Mouse (Mus musculus) lung, embryonic 14.5 days (tissue): Measurements from ENCODE around the gene Tmem45a2. TPM values are rescaled to one million over a fixed set of nuclear protein-coding genes. Genes with fewer than 3 reads are reported as not detected.

Experiments used
- ATAC-seq: fragments of 200-750 bp; cut with Nextera tagmentation; 2 replicates; pipeline ENCODE4 v1.8.0; 2017; ENCODE audit warnings: mild to moderate bottlenecking, moderate TSS enrichment, moderate library complexity; ENCODE audit not compliant: insufficient read depth
- DNase-seq: peaks from one replicate; pipeline ENCODE4 v3.0.0-alpha.2; 2015
- H3K27ac ChIP-seq: fragments of 300-500 bp; sonication (generic); 2 replicates; pipeline ENCODE4 v1.5.1; 2014; ENCODE audit warnings: low read depth, mild to moderate bottlenecking, moderate library complexity
- H3K27me3 ChIP-seq: fragments of 300-500 bp; sonication (generic); 2 replicates; pipeline ENCODE4 v1.6.1; 2014; ENCODE audit warnings: low read length, control low read depth; ENCODE audit not compliant: insufficient read depth
- H3K36me3 ChIP-seq: fragments of 300-500 bp; sonication (generic); 2 replicates; pipeline ENCODE4 v1.6.1; 2014; ENCODE audit warnings: control low read depth; ENCODE audit not compliant: insufficient read depth
- H3K4me1 ChIP-seq: fragments of 300-500 bp; sonication (generic); 2 replicates; pipeline ENCODE4 v1.6.1; 2014; ENCODE audit warnings: antibody characterized with exemption, control low read depth; ENCODE audit not compliant: insufficient read depth
- H3K4me2 ChIP-seq: fragments of 300-500 bp; sonication (generic); 2 replicates; pipeline ENCODE4 v1.6.1; 2014; ENCODE audit warnings: mild to moderate bottlenecking
- H3K4me3 ChIP-seq: fragments of 300-500 bp; sonication (generic); 2 replicates; pipeline ENCODE4 v1.5.1; 2014; ENCODE audit warnings: low read depth, low read length
- H3K9ac ChIP-seq: fragments of 300-500 bp; sonication (generic); 2 replicates; pipeline ENCODE4 v1.6.1; 2014
- H3K9me3 ChIP-seq: fragments of 300-500 bp; sonication (generic); 2 replicates; pipeline ENCODE4 v1.6.1; 2016; ENCODE audit warnings: low read depth, low read length, control low read depth
- CTCF ChIP-seq: IDR thresholded peaks from 2 replicates; pipeline ENCODE4 v1.5.1; 2016; ENCODE audit warnings: antibody characterized with exemption, low read depth
- WGBS: fragments of 180-500 bp; shearing (Covaris S2); extraction: QIAGEN DNeasy Blood & Tissue Kit; methylation state at CpG from one replicate; pipeline ENCODE4 v1.1.7; 2014; 5-methylcytosine and 5-hydroxymethylcytosine counted together
- polyA plus RNA-seq: library from polyadenylated mRNA; unstranded; fragments of >200 nt; fragmentation: Nextera tagmentation; extraction: Ambion mirVana; gene quantifications from 2 replicates; pipeline ENCODE4 v1.2.1, GENCODE M21; 2014

Gene Tmem45a2
- polyA plus RNA-seq, 1 experiment from 2014 or later = 0.29 TPM

- Histone ChIP-seq H3K4me3 (no peak overlapping the region), H3K9ac (no peak overlapping the region), H3K4me1 (no peaks in the 10 kb centered on the region), H3K36me3 (no peaks in the 10 kb centered on the region), H3K9me3 (no peaks in the 10 kb centered on the region), H3K27ac (no peak overlapping the region), H3K4me2 (no peak overlapping the region), H3K27me3 (no peaks in the 10 kb centered on the region)
- ATAC-seq (no peak), DNase-seq (no peak)
- no peak for TF ChIP-seq CTCF
- 65% methylated on average over 6 of the region's 6 CpGs for WGBS
Observed at GRCm38 (mm10) chr16:57092911-57093605, 21.9 kb upstream of the Tmem45a2 start.

- Histone ChIP-seq H3K9me3 (no peaks in the 10 kb centered on the region), H3K27ac (no peak overlapping the region), H3K9ac (no peak overlapping the region), H3K4me1 (no peaks in the 10 kb centered on the region), H3K36me3 (no peaks in the 10 kb centered on the region), H3K4me2 (no peak overlapping the region), H3K27me3 (no peaks in the 10 kb centered on the region), H3K4me3 (no peak overlapping the region)
- DNase-seq (peak; percentile 77), ATAC-seq (peak; percentile 63; the same call in 1 of the 2 replicates)
- TF ChIP-seq CTCF = peak; percentile 67
- 33% methylated on average over 4 of the region's 4 CpGs for WGBS
Observed at GRCm38 (mm10) chr16:57092460-57092859, 21.3 kb upstream of the Tmem45a2 start.

GRCm38 (mm10) chr16:57079577-57079976 lies 8.4 kb upstream of the Tmem45a2 start:
- no peak overlapping the region for H3K27ac ChIP-seq
- ATAC-seq = no peak
- 64% methylated on average over 4 of the region's 4 CpGs for WGBS
- no peaks in the 10 kb centered on the region for H3K4me1 ChIP-seq
- no peak overlapping the region for H3K9ac ChIP-seq
- DNase-seq = no peak
- H3K4me3 ChIP-seq = no peak overlapping the region
- no peaks in the 10 kb centered on the region for H3K36me3 ChIP-seq
- TF ChIP-seq CTCF = no peak
- H3K4me2 ChIP-seq = no peak overlapping the region
- no peaks in the 10 kb centered on the region for H3K27me3 ChIP-seq
- no peaks in the 10 kb centered on the region for H3K9me3 ChIP-seq

DNA sequence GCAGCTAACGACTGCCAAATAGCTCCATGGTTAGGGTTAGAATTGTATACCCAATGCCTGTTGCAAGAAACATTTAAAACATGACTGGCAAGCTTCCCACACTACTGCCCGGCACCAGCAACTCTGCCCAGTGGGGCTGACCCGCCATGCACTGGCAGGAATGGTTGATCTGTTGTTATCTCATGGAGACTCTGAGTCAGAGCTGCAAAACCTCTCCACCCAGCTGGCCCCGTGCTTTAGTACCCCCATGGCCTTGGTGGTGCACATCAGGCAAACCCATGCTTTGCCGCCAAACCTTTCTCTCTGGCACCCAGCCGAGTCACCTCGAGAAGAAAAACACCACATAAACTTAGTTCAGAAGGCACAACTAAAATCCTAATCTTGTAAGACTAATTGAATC lies 4.8 kb upstream of the Tmem45a2 start:
- H3K9me3 ChIP-seq = no peaks in the 10 kb centered on the region
- H3K27ac ChIP-seq = no peak overlapping the region
- TF ChIP-seq CTCF = no peak
- WGBS = 68% methylated on average over 7 of the region's 7 CpGs
- no peaks in the 10 kb centered on the region for H3K4me1 ChIP-seq
- no peak overlapping the region for H3K4me2 ChIP-seq
- DNase-seq (no peak), ATAC-seq (no peak)
- no peaks in the 10 kb centered on the region for H3K36me3 ChIP-seq
- no peaks in the 10 kb centered on the region for H3K27me3 ChIP-seq
- no peak overlapping the region for H3K4me3 ChIP-seq
- no peak overlapping the region for H3K9ac ChIP-seq

DNA sequence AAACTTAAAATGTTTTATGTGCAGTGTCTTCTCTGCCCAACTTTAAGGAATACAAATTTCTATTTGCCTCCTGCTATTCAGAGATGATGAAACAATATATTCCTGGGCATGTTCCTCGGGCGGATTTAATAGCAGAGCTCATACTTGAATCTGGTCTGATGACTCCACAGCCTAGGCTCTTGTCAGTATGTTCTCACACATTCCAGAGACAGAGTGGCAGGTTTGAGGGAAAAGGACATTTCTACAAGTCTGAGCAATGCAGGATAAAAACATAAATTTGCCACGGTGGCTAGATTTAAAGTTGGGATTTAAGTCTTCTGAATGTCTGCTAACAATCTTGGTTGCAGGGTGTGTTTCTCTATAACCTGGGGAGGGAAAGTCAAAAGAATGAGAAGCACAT lies 9.1 kb downstream of the Tmem45a2 start:
- Histone ChIP-seq H3K9ac (no peak overlapping the region), H3K4me2 (no peak overlapping the region), H3K27ac (no peak overlapping the region), H3K36me3 (no peaks in the 10 kb centered on the region), H3K4me3 (no peak overlapping the region), H3K9me3 (no peaks in the 10 kb centered on the region), H3K4me1 (no peaks in the 10 kb centered on the region), H3K27me3 (no peaks in the 10 kb centered on the region)
- TF ChIP-seq CTCF = no peak
- WGBS = 89% methylated on average over 3 of the region's 3 CpGs
- DNase-seq (no peak), ATAC-seq (no peak)

DNA sequence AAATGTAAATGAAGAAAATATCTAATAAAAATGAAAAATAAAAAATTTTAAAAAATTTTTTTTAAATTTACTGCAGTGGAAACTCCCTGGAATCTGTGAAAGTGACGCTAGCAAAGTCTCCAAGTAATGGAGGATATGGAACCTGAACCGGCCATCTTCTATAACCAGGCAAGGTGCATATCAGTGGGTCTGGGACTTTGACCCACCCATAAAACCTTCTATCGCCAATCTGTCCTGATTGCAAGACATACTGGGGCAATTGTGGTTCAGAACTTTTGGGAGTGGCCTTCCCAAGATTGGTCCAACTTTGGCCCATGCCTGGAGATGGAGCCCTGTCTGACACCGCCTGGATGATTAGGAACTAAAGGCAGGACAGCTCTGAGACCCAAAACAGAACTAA lies 14.2 kb downstream of the Tmem45a2 start:
- Histone ChIP-seq H3K9me3 (no peaks in the 10 kb centered on the region), H3K4me3 (no peak overlapping the region), H3K27me3 (no peaks in the 10 kb centered on the region), H3K36me3 (no peaks in the 10 kb centered on the region), H3K4me1 (no peaks in the 10 kb centered on the region), H3K9ac (no peak overlapping the region), H3K27ac (no peak overlapping the region), H3K4me2 (no peak overlapping the region)
- no peak for DNase-seq
- no peak for TF ChIP-seq CTCF
- ATAC-seq = no peak
- 82% methylated on average over 4 of the region's 4 CpGs for WGBS

- H3K4me1 ChIP-seq = no peaks in the 10 kb centered on the region
- WGBS = 89% methylated on average over 3 of the region's 3 CpGs
- no peak for ATAC-seq
Observed at GRCm38 (mm10) chr16:57049974-57050373, 21.2 kb downstream of the Tmem45a2 start.

GRCm38 (mm10) chr16:57038600-57038999 lies 32.6 kb downstream of the Tmem45a2 start:
- ATAC-seq (no peak), DNase-seq (no peak)
- Histone ChIP-seq H3K36me3 (no peaks in the 10 kb centered on the region), H3K27me3 (no peaks in the 10 kb centered on the region), H3K9me3 (no peaks in the 10 kb centered on the region), H3K4me2 (no peak overlapping the region), H3K27ac (no peak overlapping the region), H3K4me3 (no peak overlapping the region), H3K4me1 (no peaks in the 10 kb centered on the region), H3K9ac (no peak overlapping the region)
- WGBS = 60% methylated on average over 5 of the region's 5 CpGs
- TF ChIP-seq CTCF = no peak

More at GRCm38 (mm10) chr16:57049974-57050373, 21.2 kb downstream of the Tmem45a2 start:
- Histone ChIP-seq H3K27ac (no peak overlapping the region), H3K9ac (no peak overlapping the region), H3K4me2 (no peak overlapping the region), H3K4me3 (no peak overlapping the region), H3K36me3 (no peaks in the 10 kb centered on the region), H3K27me3 (no peaks in the 10 kb centered on the region), H3K9me3 (no peaks in the 10 kb centered on the region)
- no peak for DNase-seq
- no peak for TF ChIP-seq CTCF
